Mouse (Mus musculus) brown adipose tissue, adult 24 weeks (tissue): ENCODE measurements around the gene Olfm4. TPM values are rescaled to one million over a fixed set of nuclear protein-coding genes. Genes with fewer than 3 reads are reported as not detected.

ENCODE experiments used
- H3K27ac ChIP-seq: fragments of 200-500 bp; replicated peaks from 2 replicates; pipeline ENCODE4 v1.5.1; 2012; ENCODE audit warnings: low read depth, mild to moderate bottlenecking, low read length
- H3K4me1 ChIP-seq: fragments of 200-500 bp; 2 replicates; pipeline ENCODE4 v1.6.1; 2012; ENCODE audit warnings: low read length, mixed read lengths; ENCODE audit not compliant: control insufficient read depth, insufficient read depth, insufficient read length
- H3K4me3 ChIP-seq: fragments of 200-500 bp; 2 replicates; pipeline ENCODE4 v1.5.1; 2012; ENCODE audit warnings: low read depth, mild to moderate bottlenecking, low read length, moderate library complexity; ENCODE audit not compliant: insufficient read depth
- polyA plus RNA-seq: library from polyadenylated mRNA; stranded (reverse); fragments of >200 nt; gene quantifications from 2 replicates; pipeline ENCODE4 v1.2.4, GENCODE M21; 2012; ENCODE audit not compliant: missing spikeins, insufficient read depth, insufficient read length

The Olfm4 gene
- polyA plus RNA-seq, 1 experiment, result not detected

DNA sequence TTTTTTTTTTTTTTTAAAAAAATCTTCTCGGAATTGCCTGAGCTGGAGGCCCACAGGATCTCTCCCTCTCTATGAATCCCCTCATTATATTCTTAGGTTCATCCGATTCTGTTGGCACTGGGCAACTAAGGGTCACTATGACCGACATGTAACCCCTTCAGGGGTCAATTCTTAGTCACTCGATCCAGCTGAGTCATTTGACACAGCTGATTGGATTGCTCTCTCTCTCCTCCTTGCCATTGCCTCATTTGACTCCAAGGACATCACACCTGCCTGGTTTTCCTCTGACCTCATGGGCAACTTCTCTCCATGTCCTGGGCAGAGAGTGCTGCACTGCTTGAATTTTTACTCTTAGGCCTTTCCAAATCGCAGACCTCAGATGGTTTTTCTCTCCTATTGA is 6.7 kb downstream of the Olfm4 start:
- H3K4me3 ChIP-seq, result no peak overlapping the region
- no peaks in the 10 kb centered on the region for H3K4me1 ChIP-seq
- no peak overlapping the region for H3K27ac ChIP-seq

GRCm38 (mm10) chr14:79997534-79997933 is 13.7 kb downstream of the Olfm4 start:
- Histone ChIP-seq H3K4me3 (no peak overlapping the region), H3K27ac (no peak overlapping the region), H3K4me1 (no peaks in the 10 kb centered on the region)

GRCm38 (mm10) chr14:80000110-80000531 is 16.2 kb downstream of the Olfm4 start:
- Histone ChIP-seq H3K4me3 (no peak overlapping the region), H3K4me1 (no peaks in the 10 kb centered on the region), H3K27ac (no peak overlapping the region)

- Histone ChIP-seq H3K4me1 (no peaks in the 10 kb centered on the region), H3K27ac (no peak overlapping the region), H3K4me3 (no peak overlapping the region)
These were observed 23.8 kb downstream of the Olfm4 start for GRCm38 (mm10) chr14:80007686-80008085.

- H3K4me3 ChIP-seq, result no peak overlapping the region
- H3K27ac ChIP-seq, result no peak overlapping the region
- no peaks in the 10 kb centered on the region for H3K4me1 ChIP-seq
These were observed 26.5 kb downstream of the Olfm4 start for GRCm38 (mm10) chr14:80010426-80010825.

- Histone ChIP-seq H3K4me1 (no peaks in the 10 kb centered on the region), H3K27ac (no peak overlapping the region), H3K4me3 (no peak overlapping the region)
These were observed 31.1 kb downstream of the Olfm4 start for GRCm38 (mm10) chr14:80014966-80015365.

GRCm38 (mm10) chr14:80016112-80016511 is 32.2 kb downstream of the Olfm4 start:
- Histone ChIP-seq H3K4me3 (no peak overlapping the region), H3K27ac (no peak overlapping the region), H3K4me1 (no peaks in the 10 kb centered on the region)

DNA sequence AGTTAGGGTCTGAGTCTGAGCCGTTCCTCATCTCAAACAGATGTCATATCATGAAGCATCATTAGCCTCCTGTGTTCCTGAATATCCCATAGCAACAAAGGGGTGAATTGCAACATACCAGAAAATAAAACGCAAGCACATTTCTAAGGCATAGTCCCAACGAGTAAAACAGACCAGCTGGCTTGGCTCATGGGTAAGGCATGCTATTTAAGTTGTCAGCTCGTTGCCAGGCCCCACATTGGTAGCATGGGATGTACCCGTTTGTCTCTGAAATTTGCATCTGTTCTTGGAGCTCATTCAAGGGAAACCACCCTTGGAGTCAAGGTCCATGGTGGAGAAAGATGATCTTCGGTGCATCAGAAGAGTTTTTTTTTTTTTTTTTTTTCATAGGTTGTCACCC is 42.2 kb downstream of the Olfm4 start:
- Histone ChIP-seq H3K27ac (no peak overlapping the region), H3K4me3 (no peak overlapping the region), H3K4me1 (no peaks in the 10 kb centered on the region)

DNA sequence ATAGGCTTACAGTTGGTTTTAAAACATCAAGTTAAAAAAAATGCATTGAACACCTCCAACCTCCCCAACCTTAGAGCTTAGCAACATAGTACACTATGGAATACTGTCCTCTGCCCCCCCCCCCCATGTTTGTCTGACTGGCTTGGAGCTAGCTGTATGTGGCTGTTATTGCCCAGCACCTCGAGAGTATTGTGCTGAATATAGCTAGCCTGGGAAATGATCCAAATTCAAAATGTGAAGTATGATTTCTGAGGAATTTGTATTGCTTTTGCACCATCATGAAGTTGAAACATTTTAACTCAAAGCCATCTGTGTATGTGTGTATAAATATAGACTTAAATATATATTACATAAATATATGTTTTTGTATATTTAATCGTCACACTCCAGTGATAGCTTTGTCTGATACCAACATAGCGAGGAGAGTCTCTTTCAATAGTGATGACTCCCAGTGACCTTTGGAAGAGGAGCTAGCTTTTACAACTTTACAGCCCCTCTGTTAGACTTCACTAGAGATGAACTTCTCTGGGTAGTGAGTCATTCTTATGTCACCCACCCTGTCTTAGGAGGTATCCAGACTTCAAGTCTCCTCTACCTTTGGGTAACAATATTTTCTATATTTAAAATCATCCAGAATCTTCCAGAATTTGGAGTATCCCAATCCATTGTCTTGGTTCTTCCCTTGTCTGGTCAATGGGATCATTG is 45.6 kb downstream of the Olfm4 start:
- Histone ChIP-seq H3K27ac (no peak overlapping the region), H3K4me1 (no peaks in the 10 kb centered on the region), H3K4me3 (no peak overlapping the region)

DNA sequence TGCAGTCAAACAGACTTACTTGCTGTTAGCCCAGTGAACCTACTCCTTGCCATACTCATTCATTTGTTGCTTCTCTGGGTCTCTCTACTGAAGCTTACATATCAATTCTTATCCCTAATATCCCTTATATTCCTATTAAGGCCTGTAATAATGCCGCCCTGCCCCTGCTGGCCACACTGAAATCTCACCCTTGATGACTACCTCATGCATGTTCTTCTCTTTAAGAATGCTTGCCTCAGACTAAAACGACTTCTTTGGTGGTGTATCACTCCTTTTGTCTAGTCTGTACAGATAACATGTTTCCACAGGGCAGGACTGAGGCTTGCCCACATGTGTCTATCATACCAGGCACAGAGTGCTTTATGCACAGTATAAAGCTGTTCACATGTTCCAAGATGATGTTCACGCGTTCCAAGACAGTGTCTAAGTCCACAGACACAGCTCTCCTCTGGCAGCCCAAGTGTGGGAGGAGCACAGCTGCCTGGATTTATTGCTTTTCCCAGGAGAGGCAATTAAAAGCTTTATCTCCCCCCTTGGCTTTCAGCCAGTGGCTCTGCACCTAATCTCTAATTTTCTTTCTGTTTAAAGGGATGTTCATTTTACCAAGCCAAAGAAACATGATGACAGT is 55.9 kb downstream of the Olfm4 start:
- Histone ChIP-seq H3K27ac (no peak overlapping the region), H3K4me1 (no peaks in the 10 kb centered on the region), H3K4me3 (no peak overlapping the region)

GRCm38 (mm10) chr14:80046104-80046734 is 62.3 kb downstream of the Olfm4 start:
- no peak overlapping the region for H3K27ac ChIP-seq
- no peaks in the 10 kb centered on the region for H3K4me1 ChIP-seq
- no peak overlapping the region for H3K4me3 ChIP-seq

GRCm38 (mm10) chr14:80047368-80048101 is 63.7 kb downstream of the Olfm4 start:
- Histone ChIP-seq H3K4me3 (no peak overlapping the region), H3K27ac (no peak overlapping the region), H3K4me1 (no peaks in the 10 kb centered on the region)

- Histone ChIP-seq H3K4me3 (no peak overlapping the region), H3K4me1 (no peaks in the 10 kb centered on the region)
These were observed 71.8 kb downstream of the Olfm4 start for GRCm38 (mm10) chr14:80055725-80056124.

DNA sequence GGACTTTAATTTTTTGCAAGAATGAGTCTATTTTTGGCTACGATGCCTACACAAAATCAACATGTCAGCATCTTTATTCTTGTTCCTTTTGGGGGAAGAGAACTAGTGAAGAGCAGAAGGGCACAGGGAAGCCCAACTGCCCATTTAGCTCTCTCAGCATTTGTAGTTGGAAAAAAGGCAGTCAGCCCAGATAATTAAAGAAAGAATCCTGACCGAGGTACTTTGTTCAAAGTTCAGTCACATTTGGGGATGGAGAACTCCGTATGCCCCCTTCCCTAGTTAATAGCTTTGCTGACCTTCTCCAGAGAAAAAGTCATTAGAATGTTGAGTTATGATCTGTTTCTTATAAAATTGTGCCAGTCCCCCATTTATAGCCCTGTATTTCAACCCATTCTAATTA is 77.8 kb downstream of the Olfm4 start:
- H3K27ac ChIP-seq, result no peak overlapping the region
- H3K4me1 ChIP-seq, result no peaks in the 10 kb centered on the region
- no peak overlapping the region for H3K4me3 ChIP-seq

More at GRCm38 (mm10) chr14:80055725-80056124, 71.8 kb downstream of the Olfm4 start:
- H3K27ac ChIP-seq, result no peak overlapping the region

DNA sequence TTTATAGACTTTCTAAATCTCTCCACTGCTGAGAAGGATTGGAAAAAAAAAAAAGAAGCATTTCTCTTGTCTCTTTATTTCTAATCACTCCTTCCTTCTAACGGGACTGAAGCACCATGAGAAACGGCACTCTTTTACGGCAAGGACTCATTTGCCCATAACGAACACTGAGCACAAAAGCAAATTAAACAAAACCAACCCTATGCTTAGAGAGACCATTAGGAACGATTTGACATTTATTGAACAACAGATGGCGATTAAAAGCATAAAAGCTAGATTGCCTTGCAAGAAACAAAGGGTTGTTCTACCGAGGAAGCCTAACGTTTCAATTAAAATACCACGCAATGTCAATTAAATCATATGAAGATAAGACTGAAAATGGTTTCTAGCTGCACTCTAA is 79.0 kb downstream of the Olfm4 start:
- Histone ChIP-seq H3K4me1 (no peaks in the 10 kb centered on the region), H3K4me3 (no peak overlapping the region), H3K27ac (no peak overlapping the region)
